Mouse (Mus musculus) gastrocnemius, adult 8-10 months (tissue): ENCODE measurements around the gene Gm5891. TPM values are rescaled to one million over a fixed set of nuclear protein-coding genes. Genes with fewer than 3 reads are reported as not detected.
"Not testable (repeated sequence)": the region's sequence is repeated elsewhere in the genome, so short reads cannot be mapped to it uniquely, and the experiment has no call there.

Experiments used
- DNase-seq, 2 experiments: peaks; one replicate each; pipeline ENCODE4 v3.0.0; 2022; ENCODE audit warnings: low spot score in 2 of 2
- total RNA-seq, 4 experiments: library from RNA; stranded (reverse); gene quantifications; 2 replicates each; pipeline ENCODE4 v1.2.4; 2022

Gm5891 gene
- total RNA-seq = not detected

- not testable (repeated sequence) for DNase-seq
Measured at GRCm38 (mm10) chr7:21921191-21921590, at the start of gene Gm5891. Gene Gm5891, minus strand, starts transcription at chr7:21921291.

Other genes with a start within 250 kb of the Gm5891 start
- gene Gm4175, start 159.8 kb downstream of the Gm5891 start, total RNA-seq = not detected
- gene Gm4177, start 124.6 kb downstream of the Gm5891 start, total RNA-seq = not detected
- not detected for gene Vmn1r135, start 88.9 kb downstream of the Gm5891 start, total RNA-seq
- gene Gm5725, start 77.0 kb downstream of the Gm5891 start, total RNA-seq = not detected
- gene Vmn1r137, start 73.3 kb upstream of the Gm5891 start, total RNA-seq = not detected
- not detected for gene Vmn1r138, start 107.6 kb upstream of the Gm5891 start, total RNA-seq
- gene Gm6176, start 135.0 kb upstream of the Gm5891 start, total RNA-seq = not detected
- gene Vmn1r139, start 147.8 kb upstream of the Gm5891 start, total RNA-seq = not detected
- gene Gm16451, start 197.0 kb upstream of the Gm5891 start, total RNA-seq = not detected
- gene Gm10666, start 213.4 kb upstream of the Gm5891 start, total RNA-seq = not detected
- gene Vmn1r142, start 242.7 kb upstream of the Gm5891 start, total RNA-seq = not detected